Mouse (Mus musculus) CH12.LX (cell line): ENCODE data around the gene Pla2g2e. TPM values are rescaled to one million over a fixed set of nuclear protein-coding genes. Genes with fewer than 3 reads are reported as not detected.
"Not testable (repeated sequence)": the region's sequence is repeated elsewhere in the genome, so short reads cannot be mapped to it uniquely, and the experiment has no call there.

Experiments
- DNase-seq: peaks from one replicate; pipeline ENCODE4 v3.0.0-alpha.2; 2013; ENCODE audit errors: extremely low read depth
- H3K27ac ChIP-seq: 2 replicates; pipeline ENCODE4 v1.5.1; 2012; ENCODE audit warnings: low read depth, mild to moderate bottlenecking, control low read depth, moderate library complexity; ENCODE audit not compliant: insufficient read depth
- H3K27me3 ChIP-seq: replicated peaks from 2 replicates; pipeline ENCODE3; 2012; ENCODE audit warnings: inconsistent platforms
- H3K36me3 ChIP-seq, 2 experiments: replicated peaks in 1 of 2; 2 replicates each; pipeline versions ENCODE3 to v1.6.1; 2012; ENCODE audit warnings: inconsistent platforms in 1 of 2, low read length in 1 of 2, mild to moderate bottlenecking in 1 of 2, mixed read lengths in 1 of 2, moderate library complexity in 1 of 2; ENCODE audit not compliant: control insufficient read depth in 1 of 2, insufficient read depth in 1 of 2
- H3K4me1 ChIP-seq, 2 experiments: 2 replicates each; pipeline ENCODE4 v1.6.1; 2012; ENCODE audit warnings: inconsistent platforms in 1 of 2, moderate library complexity in 1 of 2; ENCODE audit not compliant: insufficient read depth in 2 of 2, control insufficient read depth in 1 of 2
- H3K4me2 ChIP-seq: 2 replicates; pipeline ENCODE4 v1.6.1; 2012; ENCODE audit warnings: low read depth, mild to moderate bottlenecking, control low read depth; ENCODE audit not compliant: poor library complexity, insufficient read depth, severe bottlenecking
- H3K4me3 ChIP-seq, 3 experiments: fragments of 150-350 bp in 1 of 3; sonication (generic) in 1 of 3; replicated peaks in 1 of 3; 2 replicates each; pipeline versions ENCODE3 to v1.5.1; 2011 to 2012; ENCODE audit warnings: low read depth in 2 of 3, low read length in 2 of 3, mild to moderate bottlenecking in 2 of 3, moderate library complexity in 2 of 3, control low read depth in 1 of 3, improper control_type of control experiment in 1 of 3, inconsistent platforms in 1 of 3, mixed read lengths in 1 of 3; ENCODE audit not compliant: poor library complexity in 1 of 3
- H3K79me2 ChIP-seq: replicated peaks from 2 replicates; pipeline ENCODE4 v1.6.1; 2012; ENCODE audit warnings: mild to moderate bottlenecking, moderate library complexity; ENCODE audit not compliant: control insufficient read depth, poor library complexity, insufficient read depth, severe bottlenecking; ENCODE audit errors: extremely low read depth
- H3K9ac ChIP-seq: 2 replicates; pipeline ENCODE4 v1.6.1; 2012; ENCODE audit warnings: low read depth, mild to moderate bottlenecking, control low read depth, moderate library complexity; ENCODE audit not compliant: insufficient read depth
- H3K9me3 ChIP-seq: replicated peaks from 2 replicates; pipeline ENCODE3; 2012; ENCODE audit warnings: low read length, inconsistent platforms, mixed read lengths
- CHD1 ChIP-seq: IDR thresholded peaks from 2 replicates; pipeline ENCODE4 v1.6.1; 2012; ENCODE audit warnings: low read depth, low read length, improper control_type of control experiment, inconsistent platforms
- E2F4 ChIP-seq: IDR thresholded peaks from 2 replicates; pipeline ENCODE4 v1.6.1; 2011; ENCODE audit warnings: low read depth, low read length, improper control_type of control experiment; ENCODE audit not compliant: insufficient replicate concordance
- EP300 ChIP-seq: IDR thresholded peaks from 2 replicates; pipeline ENCODE4 v1.6.1; 2011; ENCODE audit warnings: low read length, improper control_type of control experiment
- ETS1 ChIP-seq: conservative IDR thresholded peaks from 2 replicates; pipeline ENCODE4 v1.6.1; 2012; ENCODE audit warnings: low read depth, mild to moderate bottlenecking, inconsistent platforms, low read length, improper control_type of control experiment, moderate library complexity
- GABPA ChIP-seq: IDR thresholded peaks from 2 replicates; pipeline ENCODE4 v1.6.1; 2012; ENCODE audit warnings: low read depth, low read length, improper control_type of control experiment, inconsistent platforms; ENCODE audit not compliant: insufficient replicate concordance
- JUND ChIP-seq: conservative IDR thresholded peaks from 2 replicates; pipeline ENCODE4 v1.6.1; 2011; ENCODE audit warnings: low read depth, low read length, improper control_type of control experiment
- MAX ChIP-seq: IDR thresholded peaks from 2 replicates; pipeline ENCODE4 v1.6.1; 2011; ENCODE audit warnings: low read length, improper control_type of control experiment
- MAZ ChIP-seq: IDR thresholded peaks from 2 replicates; pipeline ENCODE4 v1.6.1; 2012; ENCODE audit warnings: low read depth, mild to moderate bottlenecking, inconsistent platforms, low read length, improper control_type of control experiment, moderate library complexity
- NELFE ChIP-seq: IDR thresholded peaks from 2 replicates; pipeline ENCODE4 v1.6.1; 2011; ENCODE audit warnings: low read depth, low read length, improper control_type of control experiment
- PAX5 ChIP-seq: IDR thresholded peaks from 2 replicates; pipeline ENCODE4 v1.6.1; 2012; ENCODE audit warnings: low read length, inconsistent platforms, mixed read lengths
- POLR2AphosphoS2 ChIP-seq: IDR thresholded peaks from 2 replicates; pipeline ENCODE4 v1.6.1; 2011; ENCODE audit warnings: low read depth, low read length, improper control_type of control experiment
- RCOR1 ChIP-seq: conservative IDR thresholded peaks from 2 replicates; pipeline ENCODE4 v1.6.1; 2012; ENCODE audit warnings: low read depth, mild to moderate bottlenecking, inconsistent platforms, low read length, improper control_type of control experiment
- SMC3 ChIP-seq: IDR thresholded peaks from 2 replicates; pipeline ENCODE4 v1.6.1; 2011; ENCODE audit warnings: low read depth, low read length, improper control_type of control experiment
- TBP ChIP-seq: conservative IDR thresholded peaks from 2 replicates; pipeline ENCODE4 v1.6.1; 2011; ENCODE audit warnings: low read depth, low read length, improper control_type of control experiment
- TCF12 ChIP-seq: IDR thresholded peaks from 2 replicates; pipeline ENCODE4 v1.6.1; 2014; ENCODE audit warnings: low read depth, mild to moderate bottlenecking, inconsistent platforms, low read length, improper control_type of control experiment
- UBTF ChIP-seq: IDR thresholded peaks from 2 replicates; pipeline ENCODE4 v1.6.1; 2012; ENCODE audit warnings: low read depth, mild to moderate bottlenecking, inconsistent platforms, low read length, improper control_type of control experiment, moderate library complexity
- USF1 ChIP-seq: IDR thresholded peaks from 2 replicates; pipeline ENCODE4 v1.6.1; 2014; ENCODE audit warnings: low read depth, mild to moderate bottlenecking, inconsistent platforms, low read length, improper control_type of control experiment
- ZC3H11A ChIP-seq: IDR thresholded peaks from 2 replicates; pipeline ENCODE4 v1.6.1; 2012; ENCODE audit warnings: low read depth, mild to moderate bottlenecking, inconsistent platforms, low read length, improper control_type of control experiment
- dilution Hi-C: fragments of 300-500 bp; cut with MboI; formaldehyde crosslinking; loops from 2 replicates; pipeline ENCODE4 v1.14.3; 2020; ENCODE audit warnings: low sequenced_read_pairs; ENCODE audit not compliant: extremely low pct_unique_long_range_greater_than_20kb, extremely low pct_ligation_motif_present
- in situ Hi-C: fragments of 300-500 bp; cut with MboI; formaldehyde crosslinking; loops from 3 replicates; pipeline ENCODE4 v1.14.3; 2019; ENCODE audit warnings: low sequenced_read_pairs, low pct_ligation_motif_present, low pct_unique_long_range_greater_than_20kb, mixed read lengths
- polyA plus RNA-seq: library from polyadenylated mRNA; unstranded; fragments of >175 nt; gene quantifications from 2 replicates; pipeline ENCODE4 v1.2.1, GENCODE M21; 2012; ENCODE audit warnings: low read depth; ENCODE audit not compliant: insufficient read length
- total RNA-seq, 2 experiments: library from RNA; depleted of rRNA; stranded (reverse); fragments of 300-350 nt in 1 of 2; fragments of >200 nt in 1 of 2; gene quantifications; 2 replicates each; pipeline ENCODE4 v1.2.3; 2012 to 2014

The Pla2g2e gene
- total and polyA plus RNA-seq, 3 experiments, result 0.30 TPM; not detected in 2

DNA sequence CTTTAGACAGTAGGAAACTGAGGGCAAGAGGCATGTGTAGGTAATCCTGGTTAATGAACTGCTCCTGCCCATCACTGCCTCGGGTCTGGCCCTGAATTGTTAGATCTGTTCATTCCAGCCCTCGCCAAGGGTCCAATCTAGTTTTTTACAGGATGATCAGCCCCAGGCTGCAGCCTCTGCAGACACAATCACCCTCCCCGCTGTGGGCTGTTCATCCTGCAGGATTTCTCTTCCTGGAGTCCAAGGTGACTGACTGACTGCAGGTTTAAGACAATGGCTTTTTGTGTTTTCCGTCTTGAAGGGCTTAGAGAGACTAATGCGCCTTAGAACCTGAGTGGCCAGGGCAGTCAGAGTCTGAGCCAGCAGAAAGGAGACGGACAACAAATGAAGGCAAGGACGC lies 11.4 kb downstream of the Pla2g2e start:
- in situ Hi-C loops, result no loop called here
- H3K27ac ChIP-seq, result no peak overlapping the region
- H3K9ac ChIP-seq, result no peak overlapping the region

GRCm38 (mm10) chr4:138889635-138890034 lies 11.9 kb downstream of the Pla2g2e start:
- H3K4me2 ChIP-seq, result no peak overlapping the region
- H3K36me3 ChIP-seq, result peaks cover 0 to 25% of the 10 kb centered on the region in 2 experiments
- TF ChIP-seq JUND, result no peak
- TF ChIP-seq SMC3, result no peak
- TF ChIP-seq MAX, result no peak
- TF ChIP-seq TCF12, result no peak
- no peak for TF ChIP-seq UBTF
- TF ChIP-seq ETS1, result no peak
- no peak for TF ChIP-seq TBP
- TF ChIP-seq, all 38 proteins: peak for 0
- H3K4me3 ChIP-seq, result no peak overlapping the region
- H3K27ac ChIP-seq, result no peak overlapping the region
- in situ Hi-C loops (no loop called here), dilution Hi-C loops (no loop called here)
- H3K9me3 ChIP-seq, result no peaks in the 10 kb centered on the region
- H3K79me2 ChIP-seq, result no peaks in the 10 kb centered on the region
- no peaks in the 10 kb centered on the region for H3K4me1 ChIP-seq
- H3K27me3 ChIP-seq, result peaks cover 5% of the 10 kb centered on the region
- DNase-seq, result no peak
- H3K9ac ChIP-seq, result no peak overlapping the region

More for the DNA sequence above, 11.4 kb downstream of the Pla2g2e start:
- TF ChIP-seq NELFE (no peak), POLR2AphosphoS2 (no peak), GABPA (no peak), EP300 (no peak), TBP (no peak)
- Histone ChIP-seq H3K79me2 (no peaks in the 10 kb centered on the region), H3K4me2 (no peak overlapping the region), H3K9me3 (no peaks in the 10 kb centered on the region), H3K4me3 (no peak overlapping the region), H3K27me3 (peaks cover 5% of the 10 kb centered on the region), H3K36me3 (peaks cover 0 to 20% of the 10 kb centered on the region in 2 experiments), H3K4me1 (no peaks in the 10 kb centered on the region)
- DNase-seq, result no peak
- dilution Hi-C loops, result no loop called here

GRCm38 (mm10) chr4:138892655-138893054 lies 14.9 kb downstream of the Pla2g2e start:
- H3K4me3 ChIP-seq, result no peak overlapping the region
- H3K36me3 ChIP-seq, result peaks cover 14 to 53% of the 10 kb centered on the region in 2 experiments
- no peak for DNase-seq
- H3K27ac ChIP-seq, result no peak overlapping the region
- H3K4me2 ChIP-seq, result no peak overlapping the region
- H3K27me3 ChIP-seq, result no peaks in the 10 kb centered on the region
- no peaks in the 10 kb centered on the region for H3K4me1 ChIP-seq
- dilution Hi-C loops (no loop called here), in situ Hi-C loops (no loop called here)
- no peak overlapping the region for H3K9ac ChIP-seq
- TF ChIP-seq GABPA, result no peak
- TF ChIP-seq NELFE, result no peak
- no peak for TF ChIP-seq RCOR1
- no peak for TF ChIP-seq ZC3H11A
- no peak for TF ChIP-seq EP300
- no peak for TF ChIP-seq MAZ
- no peak for TF ChIP-seq CHD1
- TF ChIP-seq USF1, result no peak
- TF ChIP-seq E2F4, result no peak
- no peak for TF ChIP-seq MAX
- no peak for TF ChIP-seq PAX5
- H3K79me2 ChIP-seq, result no peaks in the 10 kb centered on the region
- no peaks in the 10 kb centered on the region for H3K9me3 ChIP-seq

DNA sequence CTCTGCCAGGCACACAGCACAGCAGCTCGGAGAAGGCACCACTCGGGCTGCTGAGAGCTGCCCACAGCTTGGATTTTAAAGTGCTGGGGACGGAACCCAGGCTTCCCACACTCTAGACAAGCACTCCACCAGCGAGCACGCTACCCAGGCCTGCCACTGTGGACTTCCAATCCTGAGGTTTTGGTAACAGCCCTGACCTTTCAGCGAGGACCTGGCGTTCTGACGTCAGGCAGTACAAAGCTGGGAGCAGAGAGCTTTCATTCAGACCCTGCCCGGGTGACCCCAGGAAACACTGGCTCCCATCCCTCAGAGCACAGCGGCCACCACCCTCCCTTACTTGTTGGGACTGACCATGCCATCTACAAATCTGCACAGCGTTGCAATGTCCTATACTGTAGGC lies 16.0 kb downstream of the Pla2g2e start:
- DNase-seq, H3K4me2 ChIP-seq, dilution Hi-C loops, H3K9me3 ChIP-seq, H3K4me1 ChIP-seq, H3K79me2 ChIP-seq, in situ Hi-C loops, H3K4me3 ChIP-seq, H3K27me3 ChIP-seq, H3K9ac ChIP-seq, H3K27ac ChIP-seq: not testable (repeated sequence)
- peaks cover 16 to 65% of the 10 kb centered on the region in 2 experiments for H3K36me3 ChIP-seq
